Mouse (Mus musculus): ENCODE results near the gene Dnal4.
"Not testable (repeated sequence)": the region's sequence is repeated elsewhere in the genome, so short reads cannot be mapped to it uniquely, and the experiment has no call there.

Dnal4 gene

GRCm38 (mm10) chr15:79777749-79778148 lies at the start of gene Dnal4:
Gene Dnal4, minus strand, starts transcription at chr15:79777849.
- ATAC-seq (ENCODE audit: low TSS enrichment): no peak

- ATAC-seq (ENCODE audit: low TSS enrichment): no peak
These were observed 49.6 kb upstream of the Dnal4 start for GRCm38 (mm10) chr15:79827061-79827777.

DNA sequence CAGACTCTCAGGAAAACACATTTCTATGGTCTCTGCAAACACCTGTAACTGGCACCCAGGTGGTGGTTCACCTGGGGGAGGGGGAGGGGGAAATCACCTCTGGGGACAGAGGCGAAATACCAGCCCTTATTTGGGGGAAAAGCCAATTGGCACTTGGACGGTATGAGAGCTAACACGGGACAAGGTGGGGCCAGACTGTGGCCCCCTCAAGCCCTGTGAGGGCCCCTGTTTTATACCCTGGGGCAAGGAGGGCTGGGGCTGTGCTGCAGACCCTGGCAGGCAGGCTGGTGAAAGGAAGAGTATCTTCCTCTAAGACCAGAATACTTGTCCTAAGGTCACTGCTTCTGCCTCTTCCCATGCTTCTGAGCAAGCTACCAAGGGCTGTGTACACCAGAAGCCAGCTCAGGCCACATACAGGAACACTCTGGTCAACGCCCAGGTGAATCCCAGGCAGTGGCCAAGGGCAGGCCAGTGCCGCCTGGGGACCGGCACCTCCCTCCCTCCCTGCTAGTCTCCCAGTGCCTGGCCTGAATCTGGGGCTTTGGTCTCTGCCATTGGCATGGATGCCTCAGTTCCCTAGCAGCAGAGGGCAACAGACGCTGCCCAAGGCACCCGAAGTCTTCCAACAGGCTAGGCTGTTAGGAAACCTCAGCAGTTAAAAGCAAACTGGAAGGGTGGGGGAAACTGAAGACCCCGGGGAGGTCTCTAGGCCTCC lies 48.7 kb upstream of the Dnal4 start:
- no peak for ATAC-seq (ENCODE audit: low TSS enrichment)

DNA sequence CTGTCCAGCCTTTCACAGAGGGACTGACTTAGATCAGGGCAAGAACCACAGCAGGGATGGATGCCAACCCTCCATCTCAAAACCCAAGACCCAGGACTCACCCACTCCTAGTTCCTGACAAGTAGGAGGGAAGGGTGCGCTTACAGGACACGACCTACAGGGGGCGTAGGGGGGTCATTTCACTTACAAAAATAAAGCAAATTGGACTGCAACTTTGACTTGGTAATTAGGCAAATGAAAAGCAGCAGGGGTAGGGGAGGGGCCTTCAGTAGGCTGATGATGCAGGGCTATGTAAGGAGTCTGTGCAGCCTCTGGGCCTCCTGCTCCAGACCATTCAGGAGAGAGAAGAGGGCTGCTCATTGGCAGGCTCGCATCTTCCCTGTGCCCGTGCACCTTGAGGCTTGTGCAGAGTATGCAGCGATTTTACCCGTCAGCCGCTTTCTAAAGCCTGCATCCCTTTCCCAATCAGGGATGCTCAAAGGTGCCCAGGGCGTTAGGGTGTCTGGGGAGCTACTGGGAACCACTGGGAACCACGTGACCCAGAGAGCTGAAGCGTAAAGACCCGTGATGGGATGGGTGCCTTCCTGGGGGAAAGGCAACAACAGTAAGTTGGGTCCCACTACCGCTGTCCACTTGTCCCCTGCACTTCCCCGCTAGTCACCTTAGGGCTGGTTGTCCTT lies 47.6 kb upstream of the Dnal4 start:
- ATAC-seq (ENCODE audit: low TSS enrichment): no peak

- no peak for ATAC-seq (ENCODE audit: low TSS enrichment)
These were observed 46.1 kb upstream of the Dnal4 start for GRCm38 (mm10) chr15:79823588-79824280.

DNA sequence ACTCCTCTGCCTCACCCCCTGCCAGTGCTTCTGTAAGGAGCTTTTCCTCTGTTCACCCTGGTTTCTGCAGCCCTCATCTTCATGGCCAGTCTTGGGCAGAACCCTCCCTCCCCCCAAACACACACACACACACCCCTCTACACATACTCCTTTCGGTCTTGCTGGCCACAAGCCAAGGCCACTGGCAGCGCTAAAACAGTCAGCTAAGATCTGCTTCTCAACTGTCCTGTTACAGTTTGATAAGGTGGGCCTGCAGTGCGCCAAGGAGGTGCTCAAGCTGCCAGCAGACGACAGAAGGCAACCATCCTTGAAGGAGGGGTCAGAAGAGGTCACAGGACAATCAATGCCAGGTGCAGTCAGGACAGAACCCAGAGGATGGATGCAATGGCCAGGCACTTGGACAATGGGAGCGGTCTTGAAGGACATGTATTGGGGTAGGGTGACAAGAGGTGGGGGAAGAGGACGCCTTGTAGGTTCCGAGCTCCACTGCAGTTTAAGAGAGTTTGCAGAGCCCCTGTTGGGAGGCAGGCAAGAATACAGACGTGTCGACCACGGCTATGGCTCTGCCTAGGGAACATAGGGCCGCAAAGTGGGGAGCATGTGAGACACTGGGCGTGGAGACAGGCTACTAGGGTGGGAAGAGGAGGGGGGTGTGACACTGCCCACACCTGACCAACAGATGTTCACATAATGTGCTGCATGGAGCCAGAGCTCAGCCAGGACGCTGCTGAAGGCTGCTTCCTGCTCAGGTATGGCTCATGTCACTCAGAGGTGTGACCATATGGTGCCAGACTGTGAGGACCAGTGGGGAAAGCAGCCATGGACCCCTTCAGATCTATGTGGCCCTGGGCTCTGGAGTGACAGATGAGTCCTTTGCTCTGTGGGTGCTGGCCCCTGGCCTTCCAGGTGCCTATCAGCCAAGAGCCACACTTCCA lies 44.9 kb upstream of the Dnal4 start:
- no peak for ATAC-seq (ENCODE audit: low TSS enrichment)

DNA sequence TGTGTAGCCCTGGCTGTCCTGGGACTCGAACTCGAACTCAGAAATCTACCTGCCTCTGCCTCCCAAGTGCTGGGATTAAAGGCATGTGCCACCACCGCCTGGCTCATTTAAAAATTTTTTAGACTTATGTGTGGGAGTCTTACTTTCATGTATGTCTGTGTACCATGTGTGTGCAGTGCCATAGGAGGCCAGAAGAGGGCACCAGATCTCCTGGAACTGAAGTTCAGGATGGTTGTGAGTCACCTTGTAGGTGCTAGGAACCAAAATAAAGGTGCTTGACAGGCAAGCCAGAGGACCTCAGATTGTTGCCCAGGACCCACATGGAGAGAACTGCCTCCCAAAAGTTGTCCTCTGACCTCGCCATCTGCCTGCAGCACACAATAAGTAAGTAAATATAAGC lies 40.7 kb upstream of the Dnal4 start:
- ATAC-seq (ENCODE audit: low TSS enrichment): no peak

DNA sequence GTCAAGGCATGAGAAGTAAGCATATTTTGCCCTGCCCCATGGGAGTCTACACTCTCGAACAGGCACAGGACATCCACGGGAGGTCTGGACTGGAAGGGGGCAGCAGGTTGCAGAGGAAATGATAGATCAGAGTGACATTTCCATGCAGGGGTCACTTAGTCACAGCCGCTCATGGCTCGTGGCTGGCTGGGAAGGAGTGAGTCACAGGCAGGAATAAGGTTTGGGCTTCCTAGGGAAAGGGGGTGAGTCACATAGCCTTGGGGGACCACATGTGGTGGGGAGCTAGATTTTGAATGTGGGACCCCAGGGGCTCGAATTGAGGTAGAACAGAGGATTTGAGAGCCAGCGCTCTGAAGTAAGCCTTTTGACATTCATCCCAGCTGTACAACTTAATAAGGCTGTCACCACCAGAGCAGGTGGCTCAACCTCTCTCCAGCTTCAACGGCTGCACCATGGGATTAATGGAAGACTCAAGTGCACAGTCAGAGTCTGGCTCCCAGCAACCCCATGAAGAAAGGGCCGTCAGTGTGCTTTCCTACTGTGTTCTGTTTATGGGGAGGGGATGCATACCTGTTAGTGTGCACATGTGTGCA lies 36.1 kb upstream of the Dnal4 start:
- no peak for ATAC-seq (ENCODE audit: low TSS enrichment)

GRCm38 (mm10) chr15:79812840-79813239 lies 35.2 kb upstream of the Dnal4 start:
- ATAC-seq (ENCODE audit: low TSS enrichment): not testable (repeated sequence)

DNA sequence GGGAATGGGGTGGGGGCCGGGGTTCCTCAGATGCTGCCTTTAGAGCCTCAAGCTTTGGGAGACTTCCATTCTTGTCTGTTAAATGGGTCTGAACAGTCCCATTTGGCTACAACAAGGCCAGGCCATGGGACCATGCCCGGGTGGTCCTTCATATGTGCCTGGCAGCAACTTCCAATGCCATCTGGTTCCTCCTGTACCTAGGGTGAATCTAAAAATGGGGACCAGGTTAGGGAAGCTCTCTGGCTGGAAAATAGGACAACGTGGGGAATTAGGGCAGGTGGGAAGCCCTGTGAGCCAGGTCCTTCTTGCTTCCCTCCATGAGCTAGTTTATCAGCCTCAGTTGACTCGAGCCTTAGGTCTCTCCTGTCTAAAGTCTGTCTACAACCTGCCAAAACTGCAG lies 33.3 kb upstream of the Dnal4 start:
- ATAC-seq (ENCODE audit: low TSS enrichment): no peak

GRCm38 (mm10) chr15:79810061-79810460 lies 32.4 kb upstream of the Dnal4 start:
- ATAC-seq (ENCODE audit: low TSS enrichment): no peak

DNA sequence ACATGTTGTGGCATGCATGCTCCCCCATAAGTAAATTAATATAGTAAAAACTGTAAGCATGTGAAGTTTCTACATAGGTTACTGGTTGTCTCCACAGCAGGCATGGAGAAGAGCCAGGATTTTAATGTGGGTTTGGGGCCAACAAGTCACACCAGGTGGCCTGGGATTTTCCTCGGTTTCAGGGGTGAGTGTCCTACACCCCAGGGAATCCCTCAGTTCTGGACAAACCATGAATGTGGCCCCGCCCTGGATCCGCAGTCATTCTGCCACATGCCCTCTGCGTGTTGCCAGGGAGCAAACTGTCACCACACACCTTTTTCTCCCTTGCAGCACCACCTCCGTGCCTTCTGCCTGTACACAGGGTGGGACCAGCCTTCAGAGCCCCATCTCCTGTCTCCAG lies 31.0 kb upstream of the Dnal4 start:
- ATAC-seq (ENCODE audit: low TSS enrichment): no peak

DNA sequence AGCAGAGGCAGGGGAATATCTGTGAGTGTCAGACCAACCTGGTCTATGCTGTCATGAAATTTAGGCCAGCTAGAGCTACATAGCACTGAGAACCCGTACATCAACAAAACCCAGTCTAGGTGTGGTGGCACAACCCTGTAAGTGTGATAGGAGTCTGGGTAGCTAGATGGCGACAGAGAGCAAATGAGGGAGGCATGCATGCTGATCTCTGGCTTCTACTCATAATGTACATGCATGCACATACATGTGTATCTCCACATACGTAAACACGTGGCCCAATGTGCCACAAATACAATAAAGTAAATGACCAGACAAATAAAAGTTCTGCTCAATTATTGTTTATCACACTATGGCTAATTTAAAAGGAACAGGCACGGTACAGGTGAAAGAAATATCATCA lies 30.5 kb upstream of the Dnal4 start:
- ATAC-seq (ENCODE audit: low TSS enrichment): no peak

- ATAC-seq (ENCODE audit: low TSS enrichment): no peak
These were observed 29.4 kb upstream of the Dnal4 start for GRCm38 (mm10) chr15:79807050-79807449.

GRCm38 (mm10) chr15:79805246-79805645 lies 27.6 kb upstream of the Dnal4 start:
- no peak for ATAC-seq (ENCODE audit: low TSS enrichment)

DNA sequence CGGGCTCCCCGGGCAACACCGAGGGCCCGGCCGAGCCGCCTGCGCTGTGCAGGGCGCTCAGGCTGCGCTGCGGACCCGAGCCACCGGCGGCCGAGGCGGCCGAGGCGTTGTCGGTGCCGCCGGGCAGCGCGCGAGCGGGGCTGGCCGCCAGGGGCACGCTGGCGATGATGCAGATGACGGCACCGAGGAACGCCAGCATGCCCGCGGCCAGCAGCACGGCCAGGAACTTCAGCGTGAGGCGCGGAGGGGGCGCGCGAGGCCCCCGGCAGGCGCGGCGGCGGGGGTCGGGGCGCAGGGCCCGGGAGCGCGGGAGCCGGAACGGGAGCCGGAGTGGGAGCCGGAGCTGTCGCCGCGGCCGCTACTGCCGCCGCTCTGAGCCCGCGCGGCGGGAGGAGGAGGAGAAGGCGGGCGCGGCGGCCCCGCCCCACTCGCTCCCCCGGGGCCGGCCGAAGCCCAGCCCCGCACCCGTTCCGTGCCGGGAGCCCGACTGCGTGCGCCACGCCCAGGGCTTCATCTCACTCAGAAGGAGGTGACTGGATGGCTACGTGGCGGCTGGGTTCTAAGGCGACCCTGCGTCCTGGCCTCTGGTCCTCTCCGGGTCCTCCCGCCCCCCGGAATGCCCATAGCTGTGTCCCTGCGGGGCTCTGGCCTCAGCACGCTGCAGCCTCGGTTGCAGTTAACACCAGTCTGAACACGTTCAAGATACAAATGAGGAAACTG lies 26.9 kb upstream of the Dnal4 start, which contains the start of gene Nptxr:
Gene Nptxr (minus strand): TSS at position 415 of the 720 bp plus-strand sequence.
- ATAC-seq (ENCODE audit: low TSS enrichment): peak; percentile 76

DNA sequence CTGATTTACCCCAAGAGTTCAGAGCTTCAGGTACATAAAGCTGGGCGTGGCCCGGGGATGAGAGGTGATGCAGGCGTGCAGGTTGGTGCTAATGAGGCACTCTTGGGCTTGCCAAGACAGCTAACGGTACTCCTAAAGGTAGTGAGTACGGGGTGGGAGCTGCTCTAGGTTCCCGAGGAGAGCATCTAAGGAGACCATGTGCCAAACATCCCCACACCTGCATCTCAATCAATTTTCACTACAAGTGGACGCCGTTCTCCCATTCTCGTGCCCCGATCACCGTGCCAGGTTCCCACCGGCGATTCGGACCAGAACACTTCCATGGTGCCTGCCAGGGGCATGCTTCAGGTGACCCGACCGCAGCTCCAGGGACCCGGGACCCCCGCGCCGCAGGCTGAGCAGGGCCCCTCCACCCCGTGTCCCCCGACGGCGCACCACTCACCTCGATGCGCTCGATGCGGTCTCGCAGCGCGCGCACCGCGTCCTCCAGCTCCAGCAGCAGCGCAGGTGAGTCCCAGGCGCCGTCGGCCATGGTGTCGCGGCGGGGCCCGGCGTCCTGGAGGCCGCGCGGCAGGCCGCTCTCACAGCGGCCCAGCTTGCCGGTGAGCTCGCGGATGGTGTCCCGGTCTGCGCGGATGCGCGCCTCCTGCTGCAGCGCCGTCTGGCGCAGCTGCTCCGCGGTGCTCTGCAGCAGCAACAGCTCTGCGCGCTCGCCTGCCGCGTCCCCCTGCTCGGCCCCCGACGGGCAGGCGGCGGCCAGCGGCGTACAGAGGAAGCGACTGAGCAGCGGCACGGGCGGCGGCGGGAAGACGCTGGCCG lies 26.1 kb upstream of the Dnal4 start:
- ATAC-seq (ENCODE audit: low TSS enrichment): peak; percentile 35

DNA sequence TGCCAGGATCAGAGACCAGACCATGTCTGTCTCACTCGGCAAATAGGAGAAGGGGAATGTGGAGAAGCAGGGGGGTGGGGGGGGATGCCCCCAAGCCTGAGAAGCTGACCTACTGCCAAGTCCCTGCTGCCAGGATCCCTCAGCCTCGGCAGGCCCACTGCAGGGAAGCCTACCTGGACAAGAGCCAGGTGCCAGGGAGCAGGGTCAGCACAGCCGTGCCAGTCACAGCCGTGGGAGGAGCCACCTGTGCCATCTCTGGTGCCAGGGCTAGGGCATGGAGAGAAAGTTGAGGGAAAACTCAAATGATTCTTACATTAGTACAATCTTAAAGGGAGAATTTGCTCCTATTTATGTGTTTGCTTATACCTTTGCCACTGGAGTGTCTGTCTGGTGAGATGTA lies 24.7 kb upstream of the Dnal4 start:
- no peak for ATAC-seq (ENCODE audit: low TSS enrichment)

GRCm38 (mm10) chr15:79801646-79802045 lies 24.0 kb upstream of the Dnal4 start:
- no peak for ATAC-seq (ENCODE audit: low TSS enrichment)

All from frontal cortex, adult (tissue).